Mouse (Mus musculus) left cerebral cortex, postnatal 36 days (tissue): Measurements from ENCODE around the gene Col25a1. TPM values are rescaled to one million over a fixed set of nuclear protein-coding genes. Genes with fewer than 3 reads are reported as not detected.

Experiments used
- DNase-seq, 2 experiments: peaks; one replicate each; pipeline ENCODE4 v3.0.0; 2021 to 2022; ENCODE audit warnings: low spot score in 2 of 2, mixed read lengths in 1 of 2
- intact Hi-C: fragments of 180-260 bp; cut with DNase I; formaldehyde crosslinking; loops from one replicate; pipeline ENCODE4 v1.15.1; 2025
- total RNA-seq, 2 experiments: library from RNA; stranded (reverse); gene quantifications; 2 replicates each; pipeline ENCODE4 v1.2.3; 2021

The Col25a1 gene
- total RNA-seq, 2 experiments from 2014 or later: 40.2 to 46.7 TPM

GRCm38 (mm10) chr3:130291926-130292325, 160.6 kb downstream of the Col25a1 start:
- intact Hi-C loops: no loop called here
- no peak for DNase-seq

DNA sequence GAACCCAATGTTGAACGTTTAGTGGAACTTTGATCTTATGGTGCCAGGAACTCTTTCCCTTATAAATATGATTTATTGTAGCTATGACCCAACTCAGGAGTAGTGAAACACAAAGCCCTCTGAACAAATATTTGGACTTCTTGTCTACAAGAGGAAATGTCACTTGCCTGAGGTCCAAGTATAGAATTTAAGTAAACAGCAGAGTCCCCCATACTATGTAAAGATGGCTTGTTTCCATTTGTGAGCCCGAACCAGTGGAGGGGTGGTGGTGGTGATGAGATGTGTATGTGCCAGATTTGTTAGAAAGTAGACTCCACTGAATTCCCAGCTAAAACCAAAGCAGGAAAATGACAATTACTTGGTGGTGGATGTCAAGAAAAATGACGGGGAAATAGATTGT, 169.2 kb downstream of the Col25a1 start:
- no peak for DNase-seq
- intact Hi-C loops: no loop called here

DNA sequence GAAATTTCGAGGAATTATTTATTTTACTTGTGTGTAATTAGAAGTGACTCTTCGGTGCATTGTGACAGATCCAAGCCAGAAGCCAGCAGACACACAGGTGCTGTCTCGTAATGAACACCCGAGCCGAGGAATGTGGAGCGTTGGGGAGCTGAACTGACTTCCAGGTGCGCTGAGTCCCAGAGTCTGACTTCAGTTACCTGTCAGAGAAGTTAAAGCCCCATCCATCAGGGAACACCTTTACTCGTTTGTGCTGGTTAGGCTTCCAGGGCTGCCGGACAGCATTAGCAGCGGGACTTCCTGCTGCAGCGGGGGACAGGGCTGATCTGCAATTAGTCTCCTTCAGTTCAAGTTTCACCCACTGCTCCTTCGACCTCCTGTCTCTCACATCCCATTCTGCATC, 172.3 kb downstream of the Col25a1 start:
- intact Hi-C loops: no loop called here
- no peak for DNase-seq

- intact Hi-C loops: no loop called here
These were observed 173.5 kb downstream of the Col25a1 start for GRCm38 (mm10) chr3:130304827-130305226.

GRCm38 (mm10) chr3:130305686-130306085, 174.4 kb downstream of the Col25a1 start:
- DNase-seq: no peak

More at GRCm38 (mm10) chr3:130304827-130305226, 173.5 kb downstream of the Col25a1 start:
- no peak for DNase-seq

DNA sequence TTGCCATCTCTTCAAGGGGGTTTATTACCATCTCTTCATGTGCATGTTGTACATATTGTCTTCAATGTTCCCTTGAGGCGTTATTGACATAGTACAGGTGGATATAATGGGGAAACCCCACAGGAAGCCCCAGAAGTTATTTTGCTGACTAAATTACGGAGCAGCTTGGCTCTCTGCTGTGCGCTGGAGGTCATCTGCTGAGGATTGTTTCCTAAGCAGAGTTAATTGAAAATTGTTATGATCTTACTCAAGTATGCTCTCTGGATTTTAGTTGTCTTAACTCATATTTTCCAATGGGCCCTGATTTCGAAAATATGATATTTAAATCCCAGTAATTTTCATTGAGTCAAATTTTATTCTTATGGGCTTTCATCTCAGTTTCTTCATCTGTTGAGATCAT, 178.0 kb downstream of the Col25a1 start:
- intact Hi-C loops: no loop called here
- no peak for DNase-seq

More at GRCm38 (mm10) chr3:130305686-130306085, 174.4 kb downstream of the Col25a1 start:
- intact Hi-C loops: no loop called here

DNA sequence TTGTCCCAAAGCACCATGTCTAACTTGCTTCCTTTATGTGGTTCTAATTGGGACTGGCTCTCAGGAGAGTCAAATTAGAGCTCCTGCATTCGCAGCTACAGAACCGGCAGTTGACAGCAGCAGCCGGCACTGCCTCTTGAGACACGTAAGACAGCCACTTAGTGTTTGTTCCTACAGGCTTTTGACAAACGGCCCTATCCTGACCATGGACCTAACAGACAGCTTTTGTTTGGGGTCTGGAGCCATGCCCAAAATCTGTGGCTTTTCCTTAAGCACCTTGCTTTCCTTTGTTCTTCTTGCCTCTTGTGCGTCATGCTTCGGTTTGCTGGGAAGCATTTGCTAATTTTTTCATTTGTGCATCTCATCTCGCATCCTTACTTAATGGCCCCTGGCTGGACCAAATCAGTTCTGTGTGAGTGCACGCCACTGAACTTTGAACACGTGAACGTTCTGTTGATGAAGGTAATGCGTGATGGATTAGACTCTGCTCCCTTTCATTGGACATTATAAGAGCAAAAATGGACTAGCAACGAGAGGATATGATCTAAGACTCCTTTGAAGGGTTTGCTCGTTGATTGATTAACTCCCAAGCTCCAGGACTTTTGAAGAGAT, 179.5 kb downstream of the Col25a1 start:
- intact Hi-C loops: no loop called here
- DNase-seq: no peak

- no peak for DNase-seq
- intact Hi-C loops: no loop called here
These were observed 181.9 kb downstream of the Col25a1 start for GRCm38 (mm10) chr3:130313246-130313645.

- intact Hi-C loops: no loop called here
- DNase-seq: no peak
These were observed 196.0 kb downstream of the Col25a1 start for GRCm38 (mm10) chr3:130327039-130328015.

DNA sequence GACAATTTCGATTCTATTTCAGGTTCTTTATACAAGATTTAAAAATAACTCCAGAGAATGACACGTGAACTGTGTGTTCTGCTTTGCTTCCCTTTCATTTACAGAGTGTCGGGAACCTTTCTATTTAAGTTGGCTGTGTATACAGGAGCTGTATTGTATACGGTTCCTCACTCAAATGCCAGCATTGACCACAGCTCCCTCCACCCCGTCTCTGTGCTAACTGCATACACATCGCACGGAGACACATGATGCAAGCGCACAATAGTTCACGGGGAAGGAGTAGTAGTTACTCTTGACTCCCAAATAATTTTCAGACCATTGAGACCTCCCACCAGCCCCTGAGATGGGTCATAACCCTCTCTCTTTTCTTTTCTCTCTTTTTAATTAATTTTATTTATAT, 197.6 kb downstream of the Col25a1 start:
- intact Hi-C loops: no loop called here
- no peak for DNase-seq

DNA sequence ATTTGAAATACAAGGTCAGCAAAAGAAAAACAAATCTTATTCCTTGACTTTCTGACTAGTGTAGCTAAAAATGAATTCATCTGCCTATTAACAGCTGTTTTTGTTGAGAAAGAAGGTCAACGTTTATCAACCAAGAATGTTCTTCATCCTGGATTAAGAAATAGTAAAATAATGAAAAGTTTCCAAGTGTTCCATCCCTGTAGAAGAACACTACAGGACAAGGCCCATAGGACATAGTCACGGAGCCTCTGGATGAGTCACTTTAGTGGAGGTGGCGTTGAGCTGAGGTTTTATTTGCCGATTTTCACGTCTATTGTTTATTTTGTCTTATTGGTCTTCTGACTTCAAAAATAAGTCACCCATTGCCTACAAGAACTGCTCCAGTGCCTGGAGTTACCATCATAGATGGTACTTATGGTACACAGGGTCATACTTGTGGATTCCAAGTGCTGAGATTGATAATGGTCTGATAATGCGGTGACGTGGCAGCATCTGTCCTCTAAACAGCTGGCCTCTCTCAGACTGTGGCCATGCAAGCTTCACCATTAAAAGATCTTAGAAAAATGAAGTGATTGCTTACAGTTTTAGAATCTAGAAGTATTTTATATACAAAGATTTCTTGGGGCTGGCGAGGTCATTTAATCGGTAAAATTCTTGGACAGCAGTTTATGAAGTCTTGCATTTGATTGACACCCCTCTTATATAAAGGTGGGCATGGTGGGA, 198.7 kb downstream of the Col25a1 start:
- DNase-seq: no peak
- intact Hi-C loops: no loop called here

- no peak for DNase-seq
- intact Hi-C loops: no loop called here
These were observed 199.3 kb downstream of the Col25a1 start for GRCm38 (mm10) chr3:130330556-130330950.

DNA sequence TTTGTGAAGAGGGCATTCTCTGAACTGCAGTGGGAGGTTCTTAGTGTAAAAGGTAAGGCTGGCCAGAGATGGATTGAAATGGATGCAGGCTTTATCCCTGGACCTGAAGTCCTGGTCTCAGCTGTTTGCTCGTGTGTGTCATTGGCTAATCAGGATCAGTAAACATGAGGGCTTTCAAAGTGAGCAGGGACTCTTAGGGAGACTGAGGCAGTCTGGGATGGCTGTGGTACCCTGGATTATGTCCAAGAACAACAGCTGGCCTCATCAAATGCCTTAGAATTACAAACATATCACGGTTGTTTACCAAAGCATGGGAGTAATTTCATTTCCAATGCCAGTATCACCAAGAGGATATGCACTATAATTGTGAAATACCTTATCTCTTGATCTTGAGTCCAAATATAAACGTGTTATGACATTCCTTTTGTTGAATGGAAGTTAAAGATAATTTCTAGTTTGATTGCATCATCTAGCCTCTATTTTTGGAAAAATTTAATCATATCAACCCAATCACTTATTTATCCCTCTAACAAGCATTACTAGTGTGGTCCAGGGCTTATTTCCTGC, 201.1 kb downstream of the Col25a1 start:
- DNase-seq: no peak
- intact Hi-C loops: no loop called here

- intact Hi-C loops: no loop called here
- peak in 1 of 2 experiments; percentile 6 for DNase-seq
These were observed 206.6 kb downstream of the Col25a1 start for GRCm38 (mm10) chr3:130337857-130338256.

- no peak for DNase-seq
- intact Hi-C loops: no loop called here
These were observed 207.1 kb downstream of the Col25a1 start for GRCm38 (mm10) chr3:130338371-130338770.

DNA sequence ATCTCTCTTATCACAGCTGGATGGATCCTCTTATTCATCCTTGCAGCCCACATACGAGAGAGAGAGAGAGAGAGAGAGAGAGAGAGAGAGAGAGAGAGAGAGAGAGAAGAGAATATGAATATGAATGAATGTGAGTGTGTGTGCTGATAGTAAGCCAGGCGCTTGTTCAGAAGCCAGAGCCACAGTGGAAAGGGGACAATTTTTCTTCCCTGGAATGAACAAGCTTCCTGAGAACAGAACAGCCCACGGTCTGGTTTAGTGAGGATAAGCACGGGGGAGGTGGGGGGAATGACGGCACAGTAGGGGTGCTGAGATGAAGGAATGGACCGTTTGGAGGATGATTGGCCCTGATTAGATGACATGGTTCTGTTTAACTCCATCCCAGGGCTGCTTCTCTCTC, 218.9 kb downstream of the Col25a1 start:
- no peak for DNase-seq
- intact Hi-C loops: no loop called here

DNA sequence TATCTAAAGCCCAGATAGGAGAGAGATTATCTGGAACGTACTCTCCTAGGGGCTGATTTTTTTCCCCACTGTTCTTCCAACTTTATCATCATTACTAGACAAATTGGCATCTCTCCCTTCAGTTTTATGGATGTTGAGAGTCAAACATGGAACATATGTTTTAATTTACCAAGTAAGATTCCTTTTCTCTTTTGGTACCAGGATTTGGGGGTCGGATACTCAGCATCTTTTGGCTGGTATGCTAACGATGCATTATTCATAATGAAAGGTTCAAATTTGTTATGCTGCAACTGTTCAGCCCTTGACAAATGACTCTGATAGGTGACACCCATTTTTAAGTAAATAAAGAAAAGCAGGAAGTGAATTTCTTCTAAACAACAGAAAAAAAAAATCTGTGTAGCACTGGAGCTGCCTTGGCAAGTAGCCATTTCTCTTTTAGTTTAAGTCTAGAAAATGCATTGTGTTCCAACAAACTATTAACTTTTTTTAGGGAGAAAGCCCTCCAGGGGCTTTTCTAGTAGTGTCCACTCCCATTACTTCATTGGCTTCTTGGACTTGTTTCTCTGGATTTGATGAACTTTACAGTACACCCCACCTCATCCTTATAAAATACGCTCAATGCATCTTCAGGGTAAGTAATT, 223.2 kb downstream of the Col25a1 start:
- intact Hi-C loops: no loop called here
- no peak for DNase-seq

DNA sequence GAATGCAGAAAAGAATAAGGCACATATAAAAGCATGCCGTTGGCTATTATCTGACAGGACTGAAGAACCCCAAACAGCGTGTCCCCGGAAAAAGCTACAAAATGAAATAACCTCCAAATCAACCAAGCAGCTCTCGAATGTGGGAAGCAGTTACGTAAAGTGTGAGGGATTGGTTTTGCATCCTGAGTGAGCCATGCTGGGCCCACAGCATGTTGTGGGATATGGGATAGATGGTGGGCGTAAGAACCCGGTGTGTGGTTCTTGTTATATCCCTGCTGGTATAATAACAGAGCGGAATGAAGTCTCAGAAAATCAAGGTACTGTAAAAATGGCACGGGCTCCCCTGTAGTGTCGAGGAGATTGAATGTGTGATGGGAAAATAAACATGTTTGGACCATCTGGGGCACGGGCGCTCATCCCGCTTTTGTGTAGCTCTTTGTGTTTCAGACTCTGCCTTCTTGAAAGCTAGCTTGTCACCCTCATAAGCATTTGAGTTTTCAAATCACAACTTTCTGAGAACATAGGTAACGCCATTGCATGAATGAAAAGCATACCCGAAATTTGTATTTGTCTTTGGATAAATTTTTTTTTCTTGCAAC, 225.4 kb downstream of the Col25a1 start:
- no peak for DNase-seq
- intact Hi-C loops: no loop called here

DNA sequence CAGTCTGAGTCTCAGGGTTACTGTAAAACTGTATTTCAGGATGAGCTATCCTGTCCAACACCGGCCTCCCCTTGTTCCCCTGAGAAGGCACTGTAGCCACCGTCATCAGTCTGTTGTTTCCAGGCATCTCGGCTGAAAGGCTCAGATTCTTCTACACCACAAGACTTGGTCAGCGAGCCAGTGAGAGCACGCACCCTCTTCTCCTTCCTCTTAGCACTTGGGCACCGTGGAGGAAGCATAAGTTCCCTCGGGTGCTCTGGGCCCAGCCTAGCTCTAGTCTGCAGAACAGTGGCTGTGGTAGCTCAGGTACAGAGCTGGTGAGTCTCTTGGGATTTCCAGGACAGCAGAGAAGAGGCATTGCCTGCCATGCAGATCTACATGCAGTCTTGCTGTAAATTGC, 229.5 kb downstream of the Col25a1 start:
- intact Hi-C loops: no loop called here
- DNase-seq: no peak
